ENCODE assay signal across 23 mouse cellular contexts in genomic region chr3:115759659-115760058, GRCm38 (mm10).
"Had no signal": no experiment of that assay in that cellular context is flagged by ENCODE, and none has a peak within 500 bp of the region (broad histone marks: within the 10 kb centered on the region; RNA-seq: fewer than 3 reads in every experiment).

No protein-coding gene starts in this region.

- H3K9me3 ChIP-seq: heart, embryonic 13.5 days; heart, embryonic 15.5 days; hindbrain, embryonic 10.5 days; hindbrain, embryonic 12.5 days; kidney, embryonic 15.5 days; limb, embryonic 13.5 days; limb, embryonic 15.5 days; liver, embryonic 13.5 days; liver, embryonic 15.5 days had no signal

- H3K27ac ChIP-seq: hindbrain, embryonic 10.5 days; hindbrain, embryonic 12.5 days; hindbrain, embryonic 14.5 days; kidney, embryonic 15.5 days; kidney, postnatal 0 days; limb, embryonic 13.5 days; limb, embryonic 15.5 days; liver, embryonic 13.5 days; liver, embryonic 15.5 days had no signal

- H3K4me3 ChIP-seq: heart, embryonic 13.5 days; heart, embryonic 15.5 days; hindbrain, embryonic 10.5 days; hindbrain, embryonic 12.5 days; kidney, embryonic 15.5 days; limb, embryonic 13.5 days; limb, embryonic 15.5 days; liver, embryonic 13.5 days; liver, embryonic 15.5 days had no signal

- H3K36me3 ChIP-seq: heart, embryonic 13.5 days; heart, embryonic 15.5 days; hindbrain, embryonic 10.5 days; hindbrain, embryonic 12.5 days; kidney, embryonic 15.5 days; limb, embryonic 13.5 days; limb, embryonic 15.5 days; liver, embryonic 13.5 days; liver, embryonic 15.5 days had no signal

- H3K27me3 ChIP-seq: heart, embryonic 13.5 days; heart, embryonic 15.5 days; hindbrain, embryonic 12.5 days; kidney, embryonic 15.5 days; limb, embryonic 13.5 days; limb, embryonic 15.5 days; liver, embryonic 13.5 days; liver, embryonic 15.5 days had no signal

- DNase-seq: gastrocnemius, postnatal 14 days; heart, postnatal 14 days; heart, postnatal 36 days; kidney, adult 11 months; kidney, adult 2 months; kidney, adult 9 months; kidney, postnatal 14 days; kidney, postnatal 36 days; layer of hippocampus, adult 9-11 months; layer of hippocampus, postnatal 36 days; left cerebral cortex, postnatal 4 days; liver, embryonic 13.5 days; liver, postnatal 0 days had no signal

- H3K4me1 ChIP-seq: hindbrain, embryonic 12.5 days had no signal
